Mouse (Mus musculus) G1E-ER4 (cell line): ENCODE data around the gene Gm20388. TPM values are rescaled to one million over a fixed set of nuclear protein-coding genes. Genes with fewer than 3 reads are reported as not detected.

Experiments used
- GATA1 ChIP-seq: IDR thresholded peaks from one replicate; pipeline ENCODE4 v1.8.0; 2012; ENCODE audit warnings: low read length, inconsistent platforms
- polyA plus RNA-seq: library from polyadenylated mRNA; stranded (reverse); fragments of >175 nt; gene quantifications from 2 replicates; pipeline ENCODE4 v1.2.3, GENCODE M21; 2012

Gene Gm20388
- polyA plus RNA-seq, 1 experiment: not detected

- TF ChIP-seq GATA1: no peak
Observed at GRCm38 (mm10) chr8:122849152-122849910, 2938.7 kb downstream of the Gm20388 start.

- no peak for TF ChIP-seq GATA1
Observed at GRCm38 (mm10) chr8:122850641-122851240, 2940.1 kb downstream of the Gm20388 start.

- no peak for TF ChIP-seq GATA1
Observed at GRCm38 (mm10) chr8:122851692-122852545, 2941.3 kb downstream of the Gm20388 start.

DNA sequence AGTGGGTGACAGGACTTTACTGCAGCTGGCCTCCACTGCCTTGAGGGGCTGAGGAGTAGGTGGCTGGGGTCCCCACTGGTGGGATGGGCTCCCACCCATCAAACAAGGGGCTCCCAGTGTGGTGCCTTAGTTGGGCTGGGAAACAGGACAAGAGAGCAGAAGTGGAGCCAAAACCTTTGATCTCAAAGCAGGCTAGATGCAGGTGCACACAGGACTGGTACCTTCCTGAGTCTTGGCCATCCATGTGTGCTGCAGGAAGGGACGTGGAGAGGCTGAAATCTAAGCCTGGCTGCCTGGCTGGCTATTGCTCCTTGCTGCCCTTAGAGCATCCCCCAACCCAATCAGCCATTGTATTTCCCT, 2941.9 kb downstream of the Gm20388 start:
- no peak for TF ChIP-seq GATA1

DNA sequence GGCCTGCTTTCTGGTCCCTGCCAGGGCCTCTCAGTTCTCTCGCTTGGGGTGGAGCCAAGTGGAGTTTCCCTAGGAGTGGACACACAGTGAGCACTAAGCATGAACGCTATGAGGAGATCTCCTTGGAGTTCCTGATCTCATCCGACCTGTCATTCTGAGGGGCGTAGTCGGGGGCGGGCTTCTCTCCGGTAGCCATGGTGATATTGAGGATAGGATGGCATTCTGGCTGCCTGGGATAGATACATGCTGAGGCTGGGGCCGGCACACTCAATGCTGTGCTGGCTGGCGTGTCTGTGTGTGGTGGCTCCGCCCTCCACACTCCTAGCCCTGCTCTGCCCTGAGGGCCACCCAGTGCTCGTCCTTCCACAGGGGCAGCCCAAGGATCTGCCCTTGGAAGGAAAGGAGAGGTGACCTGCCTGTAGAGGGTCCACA, 2942.7 kb downstream of the Gm20388 start:
- no peak for TF ChIP-seq GATA1

- TF ChIP-seq GATA1: no peak
Observed at GRCm38 (mm10) chr8:122854388-122854787, 2943.7 kb downstream of the Gm20388 start.

- no peak for TF ChIP-seq GATA1
Observed at GRCm38 (mm10) chr8:122855123-122855522, 2944.5 kb downstream of the Gm20388 start.

DNA sequence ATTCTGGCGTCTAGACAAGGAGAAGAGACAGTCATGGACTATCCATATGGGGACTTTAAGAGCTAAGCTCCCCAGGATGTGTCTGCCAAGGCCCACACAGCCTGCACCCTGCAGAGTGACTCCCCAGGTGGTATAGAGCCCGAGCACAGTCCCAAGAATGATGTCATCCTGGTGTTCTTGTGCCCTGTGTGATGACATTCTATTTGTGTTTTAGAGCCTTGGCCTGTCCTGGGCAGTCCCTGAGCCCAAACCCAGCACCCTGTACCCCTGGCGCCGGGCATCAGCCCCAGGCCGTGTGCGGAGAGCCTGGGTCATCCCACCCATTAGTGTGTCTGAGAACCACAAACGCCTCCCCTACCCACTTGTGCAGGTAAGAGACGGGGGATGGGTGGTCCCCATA, 2945.6 kb downstream of the Gm20388 start:
- no peak for TF ChIP-seq GATA1

GRCm38 (mm10) chr8:122859843-122860242, 2949.2 kb downstream of the Gm20388 start:
- no peak for TF ChIP-seq GATA1

DNA sequence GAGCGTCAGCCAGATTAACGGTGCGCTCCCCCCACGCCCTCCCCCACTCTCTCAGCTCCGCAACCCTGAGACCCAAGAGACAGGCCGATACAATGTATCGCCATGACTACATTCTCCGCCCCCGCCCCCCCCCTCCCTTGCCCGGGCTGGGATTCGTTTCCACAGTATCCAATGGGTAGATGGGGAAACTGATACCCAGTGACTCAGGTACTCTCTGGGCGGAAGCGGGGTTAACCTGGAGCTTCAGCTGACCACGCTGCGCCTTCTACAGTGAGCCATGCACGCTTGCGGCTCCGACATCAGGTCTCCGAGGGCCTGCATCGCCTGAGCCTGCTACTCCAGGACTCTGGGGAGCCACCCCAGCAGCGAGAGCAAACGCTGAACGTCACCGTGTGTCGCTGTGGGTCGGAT, 2954.1 kb downstream of the Gm20388 start:
- no peak for TF ChIP-seq GATA1

DNA sequence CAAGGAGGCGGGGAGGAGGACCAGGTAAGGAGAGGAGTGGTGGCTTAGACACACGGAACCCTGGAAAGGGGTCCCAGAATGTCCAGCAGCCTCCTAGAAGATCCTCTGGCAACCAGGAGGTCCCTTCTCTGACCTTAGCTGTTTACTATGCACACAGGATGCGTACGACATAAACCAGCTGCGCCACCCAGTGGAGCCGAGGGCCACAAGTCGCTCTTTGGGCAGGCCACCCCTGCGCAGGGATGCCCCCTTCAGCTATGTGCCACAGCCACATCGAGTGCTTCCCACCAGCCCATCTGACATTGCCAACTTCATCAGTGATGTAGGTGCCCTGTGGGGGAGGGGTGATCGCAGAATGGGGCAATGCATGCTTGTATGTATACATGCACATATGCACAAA, 2954.8 kb downstream of the Gm20388 start:
- TF ChIP-seq GATA1: no peak

- TF ChIP-seq GATA1: no peak
Observed at GRCm38 (mm10) chr8:122866231-122866630, 2955.6 kb downstream of the Gm20388 start.

DNA sequence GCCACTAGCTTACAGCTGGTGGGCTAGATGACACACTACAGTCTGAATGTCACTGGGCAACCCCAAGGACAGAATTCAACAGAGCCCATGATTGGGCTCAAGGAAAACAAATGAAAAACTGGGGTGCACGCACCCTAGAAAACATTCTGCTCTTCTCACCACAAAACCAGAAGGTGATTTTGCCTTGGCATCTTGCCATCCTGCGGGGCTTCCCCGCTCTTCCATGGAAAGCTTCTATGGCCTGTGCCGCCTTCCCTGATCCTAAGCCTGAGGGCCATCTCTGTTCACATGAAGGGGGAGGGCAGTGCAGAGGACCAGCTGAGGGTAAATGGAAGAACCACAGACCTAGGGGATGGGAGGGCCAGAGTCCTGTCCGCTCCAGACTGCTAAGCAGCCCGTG, 2957.3 kb downstream of the Gm20388 start:
- no peak for TF ChIP-seq GATA1

- TF ChIP-seq GATA1: no peak
Observed at GRCm38 (mm10) chr8:122870377-122870863, 2959.8 kb downstream of the Gm20388 start.

- TF ChIP-seq GATA1: no peak
Observed at GRCm38 (mm10) chr8:122871663-122872062, 2961.0 kb downstream of the Gm20388 start.

DNA sequence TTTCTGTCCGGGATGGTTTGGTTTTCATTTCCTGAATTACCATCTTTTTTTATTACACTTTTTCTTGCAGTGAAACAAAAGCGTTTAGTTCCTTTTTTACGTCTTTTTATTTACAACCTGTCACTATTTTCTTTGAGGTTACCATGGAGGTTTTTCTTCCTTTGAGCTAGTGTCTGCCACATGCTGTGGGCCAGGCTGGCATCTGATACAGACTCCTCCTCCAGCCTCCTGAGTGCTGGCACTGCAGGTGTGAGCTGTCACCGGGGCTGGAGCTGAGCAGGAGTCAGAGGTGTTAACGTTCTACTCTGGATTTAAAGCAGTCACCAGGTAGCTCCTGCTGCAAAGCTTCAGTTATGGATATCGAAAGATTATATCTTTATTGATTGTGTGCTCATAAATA, 2962.5 kb downstream of the Gm20388 start:
- TF ChIP-seq GATA1: no peak
